Mouse (Mus musculus) C2C12 (cell line): Measurements from ENCODE around the gene Rbms2. TPM values are rescaled to one million over a fixed set of nuclear protein-coding genes. Genes with fewer than 3 reads are reported as not detected.

Source experiments
- H3K27me3 ChIP-seq: one replicate; pipeline ENCODE4 v1.6.1; 2011; ENCODE audit not compliant: control insufficient read depth, insufficient read depth, insufficient read length
- H3K36me3 ChIP-seq: one replicate; pipeline ENCODE4 v1.6.1; 2011; ENCODE audit not compliant: control insufficient read depth, insufficient read depth
- H3K4me3 ChIP-seq: one replicate; pipeline ENCODE4 v1.5.1; 2011; ENCODE audit warnings: mild to moderate bottlenecking, control low read depth; ENCODE audit not compliant: poor library complexity, insufficient read depth, severe bottlenecking
- H3K79me2 ChIP-seq: one replicate; pipeline ENCODE4 v1.6.1; 2011; ENCODE audit not compliant: control insufficient read depth, insufficient read depth
- H3K79me3 ChIP-seq: one replicate; pipeline ENCODE4 v1.6.1; 2011; ENCODE audit warnings: low read depth, control low read depth
- H3ac ChIP-seq: one replicate; pipeline ENCODE3; 2011; ENCODE audit warnings: low read depth; ENCODE audit not compliant: control insufficient read depth, insufficient read length
- CEBPB ChIP-seq: IDR thresholded peaks from one replicate; pipeline ENCODE4 v1.6.1; 2011; ENCODE audit warnings: low read depth, mild to moderate bottlenecking, control low read depth, moderate library complexity
- CTCF ChIP-seq: IDR thresholded peaks from one replicate; pipeline ENCODE4 v1.5.1; 2011; ENCODE audit not compliant: control insufficient read depth, insufficient read depth, insufficient read length
- FOSL1 ChIP-seq: IDR thresholded peaks from one replicate; pipeline ENCODE4 v1.8.0; 2011; ENCODE audit warnings: mild to moderate bottlenecking, low read length; ENCODE audit not compliant: poor library complexity, insufficient read depth, severe bottlenecking
- MAX ChIP-seq: IDR thresholded peaks from one replicate; pipeline ENCODE4 v1.6.1; 2011; ENCODE audit warnings: mild to moderate bottlenecking, control low read depth
- MYOD1 ChIP-seq: IDR thresholded peaks from one replicate; pipeline ENCODE4 v1.6.1; 2011; ENCODE audit warnings: low read depth; ENCODE audit not compliant: control insufficient read depth, insufficient read length
- MYOG ChIP-seq: IDR thresholded peaks from one replicate; pipeline ENCODE4 v1.6.1; 2011; ENCODE audit not compliant: control insufficient read depth, insufficient read length; ENCODE audit errors: extremely low read depth
- USF1 ChIP-seq: IDR thresholded peaks from one replicate; pipeline ENCODE4 v1.6.1; 2011; ENCODE audit warnings: low read depth, mild to moderate bottlenecking, control low read depth, moderate library complexity
- polyA plus RNA-seq: library from polyadenylated mRNA; unstranded; fragments of >200 nt; fragmentation: generic; extraction: Trizol; gene quantifications from one replicate; pipeline ENCODE4 v1.2.1, GENCODE M21; 2012; ENCODE audit warnings: missing spikeins

Rbms2 gene
- polyA plus RNA-seq, 1 experiment: 61.4 TPM

GRCm38 (mm10) chr10:128110103-128110761 lies 69.9 kb downstream of the Rbms2 start:
- no peak overlapping the region for H3K4me3 ChIP-seq
- TF ChIP-seq MYOG (no peak), CTCF (no peak), CEBPB (no peak), FOSL1 (no peak), MAX (no peak), MYOD1 (no peak), USF1 (no peak)
- H3K79me3 ChIP-seq: peaks cover 15% of the 10 kb centered on the region
- H3K79me2 ChIP-seq: peaks cover 38% of the 10 kb centered on the region
- H3K27me3 ChIP-seq: no peaks in the 10 kb centered on the region
- peaks cover 46% of the 10 kb centered on the region for H3K36me3 ChIP-seq
- H3ac ChIP-seq: no peak overlapping the region

GRCm38 (mm10) chr10:128097587-128097971 lies 82.5 kb downstream of the Rbms2 start:
- Histone ChIP-seq H3K4me3 (peak overlapping the region; percentile 89), H3K79me3 (peaks cover 45% of the 10 kb centered on the region), H3ac (peak overlapping the region; percentile 99), H3K36me3 (peaks cover 11% of the 10 kb centered on the region), H3K27me3 (no peaks in the 10 kb centered on the region), H3K79me2 (peaks cover 63% of the 10 kb centered on the region)
- TF ChIP-seq CTCF (no peak), MYOD1 (peak; percentile 45), USF1 (no peak)

- Histone ChIP-seq H3K4me3 (peak overlapping the region; percentile 89), H3K79me3 (peaks cover 40% of the 10 kb centered on the region), H3K36me3 (peaks cover 9% of the 10 kb centered on the region), H3K79me2 (peaks cover 56% of the 10 kb centered on the region), H3ac (peak overlapping the region; percentile 99), H3K27me3 (no peaks in the 10 kb centered on the region)
- TF ChIP-seq MAX: no peak
- TF ChIP-seq MYOD1: no peak
- no peak for TF ChIP-seq CTCF
- TF ChIP-seq CEBPB: no peak
- TF ChIP-seq MYOG: no peak
- no peak for TF ChIP-seq USF1
Observed at GRCm38 (mm10) chr10:128096693-128097586, 83.2 kb downstream of the Rbms2 start.

- Histone ChIP-seq H3K36me3 (peaks cover 5% of the 10 kb centered on the region), H3ac (peak overlapping the region; percentile 24), H3K79me3 (peaks cover 34% of the 10 kb centered on the region), H3K27me3 (no peaks in the 10 kb centered on the region), H3K4me3 (peak overlapping the region; percentile 89), H3K79me2 (peaks cover 50% of the 10 kb centered on the region)
- TF ChIP-seq CEBPB (no peak), USF1 (no peak)
Observed at GRCm38 (mm10) chr10:128096313-128096692, 83.8 kb downstream of the Rbms2 start.

GRCm38 (mm10) chr10:128095003-128095636 lies 85.0 kb downstream of the Rbms2 start:
- Histone ChIP-seq H3K27me3 (no peaks in the 10 kb centered on the region), H3ac (no peak overlapping the region), H3K79me3 (peaks cover 23% of the 10 kb centered on the region), H3K79me2 (peaks cover 38% of the 10 kb centered on the region), H3K4me3 (no peak overlapping the region), H3K36me3 (peaks cover 7% of the 10 kb centered on the region)
- TF ChIP-seq CTCF (no peak), CEBPB (no peak), FOSL1 (no peak), USF1 (no peak), MYOD1 (no peak), MAX (no peak), MYOG (no peak)

- peaks cover 31% of the 10 kb centered on the region for H3K79me2 ChIP-seq
- peaks cover 13% of the 10 kb centered on the region for H3K36me3 ChIP-seq
- H3K79me3 ChIP-seq: peaks cover 17% of the 10 kb centered on the region
- H3K4me3 ChIP-seq: no peak overlapping the region
- no peak overlapping the region for H3ac ChIP-seq
- TF ChIP-seq MYOG: no peak
- H3K27me3 ChIP-seq: no peaks in the 10 kb centered on the region
Observed at GRCm38 (mm10) chr10:128094340-128094968, 85.6 kb downstream of the Rbms2 start.
